Mouse (Mus musculus): ENCODE measurements around the gene Gm28891. TPM values are rescaled to one million over a fixed set of nuclear protein-coding genes. Genes with fewer than 3 reads are reported as not detected.
"Not testable (repeated sequence)": the region's sequence is repeated elsewhere in the genome, so short reads cannot be mapped to it uniquely, and the experiment has no call there.

Gene Gm28891
- polyA plus RNA-seq (2015; fragmentation: Nextera tagmentation; extraction: Ambion mirVana): not detected in 2 replicates

DNA sequence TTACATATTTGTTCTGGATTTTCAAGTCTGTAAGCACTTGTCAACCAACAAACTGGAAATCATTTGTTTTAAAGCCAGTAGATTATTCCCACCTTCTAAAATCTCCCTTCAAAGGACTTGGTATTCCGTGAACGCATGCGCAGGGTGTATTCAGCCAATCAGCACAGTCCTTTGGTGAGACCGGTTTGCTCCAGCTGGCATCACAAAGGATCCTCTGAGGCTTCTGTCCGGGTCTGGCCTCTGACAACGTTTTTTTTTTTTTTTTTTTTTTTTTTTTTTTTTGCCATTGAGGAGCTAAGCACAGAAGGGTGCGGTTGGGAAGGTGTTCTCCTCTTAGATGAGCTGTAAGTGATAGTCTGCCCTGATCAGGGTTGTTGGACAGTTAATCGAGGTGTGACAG, at the start of gene Gm28891:
TSS of gene Gm28891 (plus strand) at position 301 of the 400 bp plus-strand sequence.
- not testable (repeated sequence) for H3K9ac ChIP-seq (replicated peaks); H3K9me3 ChIP-seq (replicated peaks); ATAC-seq (ENCODE audit: low FRiP score); H3K4me3 ChIP-seq (replicated peaks); H3K27ac ChIP-seq (replicated peaks); H3K36me3 ChIP-seq; H3K4me1 ChIP-seq; H3K4me2 ChIP-seq; H3K27me3 ChIP-seq (replicated peaks)
- 92% methylated on average over 3 of the region's 8 CpGs for WGBS
